Mouse (Mus musculus) limb, embryonic 14.5 days (tissue): ENCODE measurements around the gene Arhgef17. TPM values are rescaled to one million over a fixed set of nuclear protein-coding genes. Genes with fewer than 3 reads are reported as not detected.
"Not testable (repeated sequence)": the region's sequence is repeated elsewhere in the genome, so short reads cannot be mapped to it uniquely, and the experiment has no call there.

Source experiments
- ATAC-seq: fragments of 200-750 bp; cut with Nextera tagmentation; 2 replicates; pipeline ENCODE4 v1.8.0; 2017; ENCODE audit warnings: low read depth, moderate number of reproducible peaks, moderate TSS enrichment; ENCODE audit not compliant: low FRiP score
- DNase-seq: peaks from one replicate; pipeline ENCODE4 v3.0.0-alpha.2; 2015; ENCODE audit warnings: low spot score
- H3K27ac ChIP-seq: fragments of 300-500 bp; sonication (generic); replicated peaks from 2 replicates; pipeline ENCODE4 v1.5.1; 2014; ENCODE audit warnings: low read depth, mild to moderate bottlenecking, low read length, moderate library complexity, mixed read lengths
- H3K27me3 ChIP-seq: fragments of 300-500 bp; sonication (generic); 2 replicates; pipeline ENCODE4 v1.6.1; 2014; ENCODE audit warnings: low read length, mixed read lengths; ENCODE audit not compliant: control insufficient read depth, insufficient read depth
- H3K36me3 ChIP-seq: fragments of 300-500 bp; sonication (generic); 2 replicates; pipeline ENCODE4 v1.6.1; 2014; ENCODE audit warnings: mild to moderate bottlenecking, low read length, moderate library complexity, mixed read lengths; ENCODE audit not compliant: control insufficient read depth, insufficient read depth
- H3K4me1 ChIP-seq: fragments of 300-500 bp; sonication (generic); 2 replicates; pipeline ENCODE4 v1.6.1; 2014; ENCODE audit warnings: antibody characterized with exemption, low read length, mixed read lengths; ENCODE audit not compliant: control insufficient read depth, insufficient read depth
- H3K4me2 ChIP-seq: fragments of 300-500 bp; sonication (generic); replicated peaks from 2 replicates; pipeline ENCODE4 v1.6.1; 2014; ENCODE audit warnings: low read depth, mild to moderate bottlenecking, low read length, moderate library complexity; ENCODE audit not compliant: severe bottlenecking
- H3K4me3 ChIP-seq: fragments of 300-500 bp; sonication (generic); replicated peaks from 2 replicates; pipeline ENCODE4 v1.5.1; 2014; ENCODE audit warnings: low read length
- H3K9ac ChIP-seq: fragments of 300-500 bp; sonication (generic); 2 replicates; pipeline ENCODE4 v1.6.1; 2014; ENCODE audit warnings: mild to moderate bottlenecking, low read depth, low read length, moderate library complexity; ENCODE audit not compliant: severe bottlenecking
- H3K9me3 ChIP-seq: fragments of 300-500 bp; sonication (generic); 2 replicates; pipeline ENCODE4 v1.6.1; 2016; ENCODE audit warnings: low read length; ENCODE audit not compliant: control insufficient read depth
- POLR2A ChIP-seq: fragments of 200-500 bp; IDR thresholded peaks from 2 replicates; pipeline ENCODE4 v1.8.0; 2012; ENCODE audit warnings: inconsistent platforms, mild to moderate bottlenecking, moderate library complexity, borderline replicate concordance; ENCODE audit not compliant: insufficient read depth, insufficient read length; ENCODE audit errors: extremely low read depth
- WGBS: fragments of 180-500 bp; shearing (Covaris S2); extraction: QIAGEN DNeasy Blood & Tissue Kit; methylation state at CpG from one replicate; pipeline ENCODE4 v1.1.7; 2014; 5-methylcytosine and 5-hydroxymethylcytosine counted together
- polyA plus RNA-seq, 2 experiments: library from polyadenylated mRNA; depleted of rRNA in 1 of 2; stranded (reverse) in 1 of 2; unstranded in 1 of 2; fragments of >200 nt; fragmentation: Nextera tagmentation in 1 of 2; extraction: Ambion mirVana in 1 of 2; gene quantifications; 2 replicates each; pipeline versions ENCODE4 v1.2.1 to v1.2.3; 2012 to 2014

Arhgef17 gene
- polyA plus RNA-seq, 2 experiments: 15.4 to 42.8 TPM

- no peaks in the 10 kb centered on the region for H3K27me3 ChIP-seq
- no peaks in the 10 kb centered on the region for H3K9me3 ChIP-seq
- no peak overlapping the region for H3K4me2 ChIP-seq
- no peaks in the 10 kb centered on the region for H3K36me3 ChIP-seq
- H3K4me1 ChIP-seq: peaks cover 17% of the 10 kb centered on the region
- H3K4me3 ChIP-seq: no peak overlapping the region
- H3K9ac ChIP-seq: no peak overlapping the region
- H3K27ac ChIP-seq: no peak overlapping the region
- ATAC-seq (no peak), DNase-seq (peak; percentile 68)
- TF ChIP-seq POLR2A: no peak
- 33% methylated on average over 6 of the region's 6 CpGs for WGBS
These were observed 83.2 kb downstream of the Arhgef17 start for GRCm38 (mm10) chr7:100848744-100849143.

- Histone ChIP-seq H3K27ac (no peak overlapping the region), H3K36me3 (no peaks in the 10 kb centered on the region)
These were observed 84.8 kb downstream of the Arhgef17 start for GRCm38 (mm10) chr7:100847131-100847530.

GRCm38 (mm10) chr7:100846033-100846432 lies 85.9 kb downstream of the Arhgef17 start:
- DNase-seq, H3K27me3 ChIP-seq, H3K4me3 ChIP-seq, H3K4me2 ChIP-seq, H3K9me3 ChIP-seq, H3K36me3 ChIP-seq, H3K27ac ChIP-seq, H3K9ac ChIP-seq: not testable (repeated sequence)
- WGBS: 28% methylated on average over 6 of the region's 7 CpGs
- ATAC-seq: 0 out of 2 replicates have a peak, but pooled peaks have one; percentile 34
- peaks cover 11% of the 10 kb centered on the region for H3K4me1 ChIP-seq

More at GRCm38 (mm10) chr7:100847131-100847530, 84.8 kb downstream of the Arhgef17 start:
- H3K9ac ChIP-seq: no peak overlapping the region
- H3K4me3 ChIP-seq: no peak overlapping the region
- no peak overlapping the region for H3K4me2 ChIP-seq
- no peaks in the 10 kb centered on the region for H3K9me3 ChIP-seq
- WGBS: 86% methylated on average over 6 of the region's 6 CpGs
- DNase-seq (no peak), ATAC-seq (no peak)
- H3K4me1 ChIP-seq: peaks cover 11% of the 10 kb centered on the region
- TF ChIP-seq POLR2A: no peak
- no peaks in the 10 kb centered on the region for H3K27me3 ChIP-seq

DNA sequence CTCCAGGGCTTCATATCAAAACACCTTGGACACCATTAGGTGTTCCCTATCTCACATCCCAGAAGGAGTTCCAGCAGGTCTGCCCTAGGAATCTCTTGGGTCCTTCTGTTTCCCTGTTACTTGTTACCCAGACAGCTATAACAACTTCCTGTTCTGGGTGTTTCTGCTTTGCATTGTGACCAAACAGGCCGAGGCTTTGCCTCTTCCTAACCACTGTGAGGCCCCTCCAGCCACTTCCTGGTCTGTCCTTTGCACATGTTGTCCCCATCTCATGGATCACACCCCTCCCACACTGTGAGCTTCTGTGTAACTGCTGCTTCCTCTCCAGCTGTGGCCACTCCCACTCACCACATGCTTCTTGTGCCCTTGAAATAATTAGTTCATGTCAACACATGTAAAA lies 86.5 kb downstream of the Arhgef17 start:
- Histone ChIP-seq H3K9ac (no peak overlapping the region), H3K4me1 (peaks cover 11% of the 10 kb centered on the region), H3K4me3 (no peak overlapping the region), H3K36me3 (no peaks in the 10 kb centered on the region; the same call in 1 of the 2 replicates), H3K27ac (no peak overlapping the region), H3K9me3 (no peaks in the 10 kb centered on the region), H3K4me2 (no peak overlapping the region), H3K27me3 (no peaks in the 10 kb centered on the region)
- ATAC-seq (0 out of 2 replicates have a peak, but pooled peaks have one; percentile 51), DNase-seq (peak; percentile 49)
- no peak for TF ChIP-seq POLR2A
- WGBS: 0% methylated on average over 1 of the region's 1 CpGs

DNA sequence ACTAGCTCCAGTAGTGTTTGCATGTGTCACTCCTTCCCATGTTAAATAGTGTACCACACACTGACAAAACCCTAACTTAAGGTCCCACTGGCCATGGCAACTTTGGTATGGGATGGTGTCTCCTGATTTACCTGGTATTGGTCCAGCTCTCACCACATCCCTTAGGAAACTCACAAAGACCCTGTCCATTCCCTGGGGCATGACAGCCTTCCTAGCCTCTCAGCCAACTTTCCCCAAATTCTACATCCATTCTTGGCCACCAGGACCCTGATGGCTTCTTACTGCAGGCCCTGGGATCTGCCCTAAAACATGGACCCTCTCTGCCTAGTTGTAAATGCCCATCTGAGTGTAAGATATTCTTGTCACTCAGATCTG lies 86.9 kb downstream of the Arhgef17 start:
- TF ChIP-seq POLR2A: no peak
- Histone ChIP-seq H3K4me1 (peaks cover 11% of the 10 kb centered on the region), H3K9ac (no peak overlapping the region), H3K27ac (no peak overlapping the region), H3K9me3 (no peaks in the 10 kb centered on the region), H3K4me2 (no peak overlapping the region), H3K4me3 (no peak overlapping the region), H3K27me3 (no peaks in the 10 kb centered on the region), H3K36me3 (no peaks in the 10 kb centered on the region; the same call in 1 of the 2 replicates)
- ATAC-seq (no peak), DNase-seq (no peak)
